In genomic region chr14:25524884-25525283, GRCm38 (mm10) we compare ENCODE assay signal across 8 mouse cellular contexts.
DNase-seq lines count a peak whose midpoint lies in the region; ATAC-seq and TF ChIP-seq lines count a peak whose summit lies in the region.

No protein-coding gene starts in this region.

- H3K36me3 ChIP-seq in hindbrain, embryonic 10.5 days, result peaks cover 66% of the 10 kb centered on the region
- H3K36me3 ChIP-seq in hindbrain, embryonic 14.5 days (replicated peaks; ENCODE audit: control insufficient read depth, insufficient read depth), result no peaks in the 10 kb centered on the region
- no peaks in the 10 kb centered on the region for H3K36me3 ChIP-seq in stomach, embryonic 15.5 days
- no peaks in the 10 kb centered on the region for H3K36me3 ChIP-seq in stomach, postnatal 0 days (ENCODE audit: control insufficient read depth, insufficient read depth, low read length)

- H3K27me3 ChIP-seq in hindbrain, embryonic 10.5 days (ENCODE audit: insufficient read depth, poor library complexity, severe bottlenecking), result no peaks in the 10 kb centered on the region
- no peaks in the 10 kb centered on the region for H3K27me3 ChIP-seq in hindbrain, embryonic 14.5 days (ENCODE audit: control insufficient read depth, insufficient read depth, low read length)
- no peaks in the 10 kb centered on the region for H3K27me3 ChIP-seq in stomach, embryonic 15.5 days (replicated peaks)
- H3K27me3 ChIP-seq in stomach, postnatal 0 days (ENCODE audit: control insufficient read depth, insufficient read depth, low read length), result no peaks in the 10 kb centered on the region

- no peak for ATAC-seq in hindbrain, embryonic 14.5 days (ENCODE audit: low FRiP score)
- ATAC-seq in stomach, embryonic 15.5 days (ENCODE audit: insufficient read depth, low FRiP score, low read depth), result peak; percentile 50; the same call in 1 of the 2 replicates
- no peak for ATAC-seq in stomach, postnatal 0 days (ENCODE audit: low FRiP score, low TSS enrichment)
- no peak for ATAC-seq in inflammation-experienced regulatory T-cells, adult 6 months

- DNase-seq in hindbrain, embryonic 10.5 days (ENCODE audit: low spot score), result no peak
- DNase-seq in hindbrain, embryonic 14.5 days (ENCODE audit: low spot score), result no peak
- DNase-seq in stomach, postnatal 0 days (ENCODE audit: low spot score), result no peak
- peak; percentile 71 to 84 for DNase-seq in kidney, postnatal 25 days
- no peak for DNase-seq in layer of hippocampus, adult 9-11 months
- DNase-seq in ovary, adult 18-20 months (ENCODE audit: low spot score), result no peak

- no peak overlapping the region for H3K9ac ChIP-seq in hindbrain, embryonic 14.5 days
- no peak overlapping the region for H3K9ac ChIP-seq in stomach, embryonic 15.5 days
- H3K9ac ChIP-seq in stomach, postnatal 0 days (ENCODE audit: low read length), result no peak overlapping the region

- H3K4me1 ChIP-seq in hindbrain, embryonic 10.5 days (replicated peaks), result peaks cover 83% of the 10 kb centered on the region
- H3K4me1 ChIP-seq in hindbrain, embryonic 14.5 days (replicated peaks; ENCODE audit: control insufficient read depth, insufficient read depth, low read length), result peaks cover 48% of the 10 kb centered on the region
- H3K4me1 ChIP-seq in stomach, embryonic 15.5 days, result peaks cover 60% of the 10 kb centered on the region
- H3K4me1 ChIP-seq in stomach, postnatal 0 days (replicated peaks; ENCODE audit: control insufficient read depth, insufficient read depth), result peaks cover 10% of the 10 kb centered on the region; the same call in 1 of the 2 replicates

- 77% methylated on average over 4 of the region's 4 CpGs for WGBS in hindbrain, embryonic 10.5 days
- WGBS in hindbrain, embryonic 14.5 days, result 82% methylated on average over 4 of the region's 4 CpGs
- 74% methylated on average over 4 of the region's 4 CpGs for WGBS in stomach, embryonic 15.5 days
- 79% methylated on average over 4 of the region's 4 CpGs for WGBS in stomach, postnatal 0 days

- no peak for TF ChIP-seq CTCF in stomach, postnatal 0 days (IDR thresholded peaks at IDR 0.05; ENCODE audit: low read depth)

- no peak for TF ChIP-seq EP300 in stomach, postnatal 0 days (optimal IDR thresholded peaks at IDR 0.05)

- no peaks in the 10 kb centered on the region for H3K9me3 ChIP-seq in hindbrain, embryonic 10.5 days
- no peaks in the 10 kb centered on the region for H3K9me3 ChIP-seq in hindbrain, embryonic 14.5 days (ENCODE audit: control insufficient read depth, low read length)
- no peaks in the 10 kb centered on the region for H3K9me3 ChIP-seq in stomach, embryonic 15.5 days
- no peaks in the 10 kb centered on the region for H3K9me3 ChIP-seq in stomach, postnatal 0 days (ENCODE audit: control insufficient read depth, low read length)

- H3K4me2 ChIP-seq in hindbrain, embryonic 14.5 days (replicated peaks), result no peak overlapping the region
- no peak overlapping the region for H3K4me2 ChIP-seq in stomach, embryonic 15.5 days
- H3K4me2 ChIP-seq in stomach, postnatal 0 days (replicated peaks; ENCODE audit: low read depth), result no peak overlapping the region

- no peak overlapping the region for H3K4me3 ChIP-seq in hindbrain, embryonic 10.5 days
- H3K4me3 ChIP-seq in hindbrain, embryonic 14.5 days (replicated peaks; ENCODE audit: low read length), result no peak overlapping the region
- no peak overlapping the region for H3K4me3 ChIP-seq in stomach, embryonic 15.5 days (replicated peaks)
- no peak overlapping the region for H3K4me3 ChIP-seq in stomach, postnatal 0 days (ENCODE audit: low read depth, low read length)

- H3K27ac ChIP-seq in hindbrain, embryonic 10.5 days, result peak overlapping the region; percentile 79
- H3K27ac ChIP-seq in hindbrain, embryonic 14.5 days, result no peak overlapping the region
- H3K27ac ChIP-seq in stomach, embryonic 15.5 days, result no peak overlapping the region
- no peak overlapping the region; the same call in 1 of the 2 replicates for H3K27ac ChIP-seq in stomach, postnatal 0 days (replicated peaks)

Comparison
In these comparisons a context has a peak if more than half of its experiments do, and no peak if none do; other contexts are left out.
1. DNase-seq: peak in kidney, postnatal 25 days (2 of 2); none in hindbrain, embryonic 10.5 days (single experiment), hindbrain, embryonic 14.5 days (single experiment), stomach, postnatal 0 days (single experiment), layer of hippocampus, adult 9-11 months (single experiment) and ovary, adult 18-20 months (single experiment).